Mouse (Mus musculus) lung, postnatal 36 days (tissue): ENCODE measurements around the gene Tmem17.

ENCODE experiments used
- DNase-seq: peaks from one replicate; pipeline ENCODE4 v3.0.0; 2022; ENCODE audit warnings: mixed read lengths

Tmem17 gene

GRCm38 (mm10) chr11:22512038-22513001 is at the start of gene Tmem17:
Gene Tmem17, plus strand, starts transcription at chr11:22512088.
- peak; percentile 91 for DNase-seq

GRCm38 (mm10) chr11:22479836-22480619 is 31.9 kb upstream of the Tmem17 start:
- no peak for DNase-seq

- no peak for DNase-seq
Observed at GRCm38 (mm10) chr11:22481639-22482361, 30.1 kb upstream of the Tmem17 start.

GRCm38 (mm10) chr11:22482362-22482760 is 29.5 kb upstream of the Tmem17 start:
- DNase-seq, result no peak

GRCm38 (mm10) chr11:22493694-22494319 is 18.1 kb upstream of the Tmem17 start:
- no peak for DNase-seq

GRCm38 (mm10) chr11:22494941-22495340 is 16.9 kb upstream of the Tmem17 start:
- no peak for DNase-seq

GRCm38 (mm10) chr11:22499396-22499795 is 12.5 kb upstream of the Tmem17 start:
- DNase-seq, result no peak

GRCm38 (mm10) chr11:22499886-22500285 is 12.0 kb upstream of the Tmem17 start:
- DNase-seq, result no peak

GRCm38 (mm10) chr11:22500771-22501566 is 10.9 kb upstream of the Tmem17 start:
- peak; percentile 17 for DNase-seq

- DNase-seq, result no peak
Observed at GRCm38 (mm10) chr11:22513075-22513474, 1.2 kb downstream of the Tmem17 start.

GRCm38 (mm10) chr11:22515061-22515460 is 3.2 kb downstream of the Tmem17 start:
- DNase-seq, result no peak

- DNase-seq, result no peak
Observed at GRCm38 (mm10) chr11:22518445-22518844, 6.6 kb downstream of the Tmem17 start.

- no peak for DNase-seq
Observed at GRCm38 (mm10) chr11:22520251-22520650, 8.4 kb downstream of the Tmem17 start.

GRCm38 (mm10) chr11:22524606-22525005 is 12.7 kb downstream of the Tmem17 start:
- DNase-seq, result no peak

- DNase-seq, result no peak
Observed at GRCm38 (mm10) chr11:22540600-22540999, 28.7 kb downstream of the Tmem17 start.

- no peak for DNase-seq
Observed at GRCm38 (mm10) chr11:22560061-22560460, 48.2 kb downstream of the Tmem17 start.

GRCm38 (mm10) chr11:22560503-22561328 is 48.8 kb downstream of the Tmem17 start:
- DNase-seq, result peak; percentile 65

GRCm38 (mm10) chr11:22561329-22561592 is 49.4 kb downstream of the Tmem17 start:
- DNase-seq, result no peak

- no peak for DNase-seq
Observed at GRCm38 (mm10) chr11:22563706-22564105, 51.8 kb downstream of the Tmem17 start.

- no peak for DNase-seq
Observed at GRCm38 (mm10) chr11:22564676-22565075, 52.8 kb downstream of the Tmem17 start.
